8 mouse cellular contexts compared by ENCODE assay signal in genomic region chr4:110352001-110352369, GRCm38 (mm10). TPM values are rescaled to one million over a fixed set of nuclear protein-coding genes. Genes with fewer than 3 reads are reported as not detected.
A peak's percentile ranks its signal among the peaks of the same experiment; 100 is the strongest.
DNase-seq lines count a peak whose midpoint lies in the region; ATAC-seq lines count a peak whose summit lies in the region.

No protein-coding gene starts in this region.

- no peaks in the 10 kb centered on the region for H3K9me3 ChIP-seq in heart, embryonic 14.5 days (ENCODE audit: control insufficient read depth, low read length)
- H3K9me3 ChIP-seq in hindbrain, embryonic 13.5 days, result no peaks in the 10 kb centered on the region
- no peaks in the 10 kb centered on the region for H3K9me3 ChIP-seq in midbrain, embryonic 10.5 days (replicated peaks)

- ATAC-seq in heart, embryonic 14.5 days (ENCODE audit: insufficient number of reproducible peaks, insufficient read depth, low FRiP score, low read depth), result 0 out of 2 replicates have a peak, but pooled peaks have one; percentile 41
- peak; percentile 28 for ATAC-seq in hindbrain, embryonic 13.5 days (ENCODE audit: low FRiP score)

- H3K9ac ChIP-seq in heart, embryonic 14.5 days (ENCODE audit: low read length), result peak overlapping the region; percentile 74
- H3K9ac ChIP-seq in hindbrain, embryonic 13.5 days, result peak overlapping the region; percentile 86

- peak overlapping the region; percentile 44 to 79; a peak in 2 of 4 replicates for H3K27ac ChIP-seq in heart, embryonic 14.5 days (replicated peaks in 1 of 2; ENCODE audit: control insufficient read depth in 1 of 2, insufficient read depth in 1 of 2, low read depth in 2 of 2, low read length in 2 of 2)
- no peak overlapping the region for H3K27ac ChIP-seq in brown adipose tissue, adult 24 weeks (replicated peaks; ENCODE audit: low read depth, low read length)
- H3K27ac ChIP-seq in hindbrain, embryonic 13.5 days, result peak overlapping the region; percentile 93
- H3K27ac ChIP-seq in midbrain, embryonic 10.5 days (replicated peaks), result peak overlapping the region; percentile 98

- no peaks in the 10 kb centered on the region for H3K36me3 ChIP-seq in heart, embryonic 14.5 days (ENCODE audit: control insufficient read depth, insufficient read depth, low read length)
- H3K36me3 ChIP-seq in hindbrain, embryonic 13.5 days, result no peaks in the 10 kb centered on the region
- no peaks in the 10 kb centered on the region for H3K36me3 ChIP-seq in midbrain, embryonic 10.5 days

- H3K4me2 ChIP-seq in heart, embryonic 14.5 days (ENCODE audit: low read length), result peak overlapping the region; percentile 70
- H3K4me2 ChIP-seq in hindbrain, embryonic 13.5 days, result peak overlapping the region; percentile 62

- intact Hi-C loops in heart, postnatal 36 days (cut with DNase I), result no loop called here

- DNase-seq in heart, postnatal 36 days, result no peak
- no peak for DNase-seq in midbrain, embryonic 10.5 days (ENCODE audit: low spot score)
- DNase-seq in gastrocnemius, postnatal 10 days, result no peak
- no peak for DNase-seq in adrenal gland, postnatal 14 days
- no peak for DNase-seq in urinary bladder, postnatal 10 days (ENCODE audit: low spot score)

- no peaks in the 10 kb centered on the region for H3K27me3 ChIP-seq in heart, embryonic 14.5 days (ENCODE audit: control insufficient read depth, insufficient read depth, low read length)
- no peaks in the 10 kb centered on the region for H3K27me3 ChIP-seq in hindbrain, embryonic 13.5 days
- no peaks in the 10 kb centered on the region for H3K27me3 ChIP-seq in midbrain, embryonic 10.5 days (ENCODE audit: low read depth, poor library complexity, severe bottlenecking)

- H3K4me1 ChIP-seq in heart, embryonic 14.5 days (ENCODE audit: control insufficient read depth in 2 of 2, insufficient read depth in 2 of 2, low read length in 2 of 2), result no peaks in the 10 kb centered on the region
- no peaks in the 10 kb centered on the region for H3K4me1 ChIP-seq in brown adipose tissue, adult 24 weeks (ENCODE audit: control insufficient read depth, insufficient read depth, insufficient read length, low read length)
- H3K4me1 ChIP-seq in hindbrain, embryonic 13.5 days (replicated peaks), result peaks cover 10% of the 10 kb centered on the region
- H3K4me1 ChIP-seq in midbrain, embryonic 10.5 days, result peaks cover 22% of the 10 kb centered on the region

- 1% methylated on average over 5 of the region's 5 CpGs for WGBS in heart, embryonic 14.5 days
- 10% methylated on average over 5 of the region's 5 CpGs for WGBS in hindbrain, embryonic 13.5 days
- WGBS in midbrain, embryonic 10.5 days, result 8% methylated on average over 5 of the region's 5 CpGs

- H3K4me3 ChIP-seq in heart, embryonic 14.5 days (ENCODE audit: control insufficient read depth in 1 of 2, insufficient read depth in 1 of 2, low read depth in 1 of 2, low read length in 2 of 2), result peak overlapping the region; percentile 55 to 68
- peak overlapping the region; percentile 50; the same call in 1 of the 2 replicates for H3K4me3 ChIP-seq in brown adipose tissue, adult 24 weeks (ENCODE audit: insufficient read depth, low read depth, low read length)
- peak overlapping the region; percentile 72 for H3K4me3 ChIP-seq in hindbrain, embryonic 13.5 days
- peak overlapping the region; percentile 81 for H3K4me3 ChIP-seq in midbrain, embryonic 10.5 days

RNA-seq across cellular contexts. Expression of gene Elavl4, which starts 0.3 kb away (rescaled TPM):
- polyA plus RNA-seq in heart, embryonic 14.5 days (2014; fragmentation: Nextera tagmentation; extraction: Ambion mirVana), result 3.3 and 6.1 TPM in 2 replicates
- under 1 TPM in 1 of 2 experiments, not detected in 1; 0.53 TPM for total RNA-seq in heart, postnatal 36 days (2021)
- 0.44 TPM in 1 of 2 replicates, not detected in the other for polyA plus RNA-seq in brown adipose tissue, adult 24 weeks (2012; ENCODE audit: insufficient read depth, insufficient read length, missing spikeins)
- 394 and 401 TPM in 2 replicates for polyA plus RNA-seq in hindbrain, embryonic 13.5 days (2015; fragmentation: Nextera tagmentation; extraction: Ambion mirVana)
- polyA plus RNA-seq in midbrain, embryonic 10.5 days (2016; fragmentation: Nextera tagmentation; extraction: Ambion mirVana), result 133 and 185 TPM in 2 replicates
- under 1 TPM; 0.19 to 0.27 TPM for total RNA-seq in gastrocnemius, postnatal 10 days (2021)
- total RNA-seq in adrenal gland, postnatal 14 days (2021), result 3.8 and 9.6 TPM in 2 replicates

RNA-seq across cellular contexts. Expression of gene Agbl4, which starts 45.5 kb away (rescaled TPM):
- polyA plus RNA-seq in heart, embryonic 14.5 days (2014; fragmentation: Nextera tagmentation; extraction: Ambion mirVana), result 1.1 and 1.4 TPM in 2 replicates
- under 1 TPM; 0.16 to 0.83 TPM for total RNA-seq in heart, postnatal 36 days (2021)
- not detected in 2 replicates for polyA plus RNA-seq in brown adipose tissue, adult 24 weeks (2012; ENCODE audit: insufficient read depth, insufficient read length, missing spikeins)
- 1.4 and 2.1 TPM in 2 replicates for polyA plus RNA-seq in hindbrain, embryonic 13.5 days (2015; fragmentation: Nextera tagmentation; extraction: Ambion mirVana)
- 0.62 and 0.64 TPM in 2 replicates for polyA plus RNA-seq in midbrain, embryonic 10.5 days (2016; fragmentation: Nextera tagmentation; extraction: Ambion mirVana)
- total RNA-seq in gastrocnemius, postnatal 10 days (2021), result under 1 TPM in 1 of 2 experiments, not detected in 1; 0.12 TPM
- 0.59 and 1.4 TPM in 2 replicates for total RNA-seq in adrenal gland, postnatal 14 days (2021)

Comparison
In these comparisons a context has a peak if more than half of its experiments do, and no peak if none do; other contexts are left out.
1. RNA of gene Elavl4, which starts 0.3 kb away (polyA plus RNA-seq): 394 to 401 TPM in hindbrain, embryonic 13.5 days and 133 to 185 TPM in midbrain, embryonic 10.5 days; 3.3 to 6.1 TPM in heart, embryonic 14.5 days and 0.44 TPM in brown adipose tissue, adult 24 weeks; every median in the first group is over 10 times any median in the second.
2. Peak in every context shown above with its lines, with median percentiles within 50 percentile points of each other: H3K4me3 ChIP-seq.